Mouse (Mus musculus): ENCODE measurements around the gene Htr1b.

The Htr1b gene

DNA sequence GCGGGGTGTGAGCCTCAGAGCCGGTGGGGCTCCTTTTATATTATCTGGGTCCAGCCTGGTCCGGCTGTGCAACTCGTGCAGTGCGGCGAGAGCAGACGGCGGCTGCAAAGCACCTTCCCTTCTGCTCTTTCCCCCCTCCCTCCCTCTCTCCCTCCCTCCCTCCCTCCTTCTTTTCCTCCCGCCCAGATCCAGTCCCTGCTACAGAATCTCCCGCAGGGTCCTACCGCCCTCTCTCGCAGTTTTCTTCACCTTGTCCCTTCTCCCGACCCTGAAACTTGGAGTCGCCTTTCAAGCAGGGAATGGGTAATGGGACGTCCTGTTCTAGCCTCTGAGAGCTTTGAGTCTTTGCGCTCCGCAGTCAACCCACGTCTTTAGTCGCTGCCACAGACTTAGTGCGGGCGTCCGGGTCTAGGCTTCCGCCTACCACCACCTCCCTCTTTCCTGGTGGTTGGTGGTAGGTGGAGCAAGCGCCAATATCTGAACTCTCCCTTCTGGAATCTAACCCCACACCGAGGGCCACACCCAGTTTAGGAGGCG is at the start of gene Htr1b:
Htr1b (minus strand) TSS at position 392 of the 537 bp plus-strand sequence.
- no peak for DNase-seq (ENCODE audit: extremely low read depth, low read depth)

GRCm38 (mm10) chr9:81676716-81677115 is 43.1 kb upstream of the Htr1b start:
- DNase-seq (ENCODE audit: extremely low read depth, low read depth) = no peak

DNA sequence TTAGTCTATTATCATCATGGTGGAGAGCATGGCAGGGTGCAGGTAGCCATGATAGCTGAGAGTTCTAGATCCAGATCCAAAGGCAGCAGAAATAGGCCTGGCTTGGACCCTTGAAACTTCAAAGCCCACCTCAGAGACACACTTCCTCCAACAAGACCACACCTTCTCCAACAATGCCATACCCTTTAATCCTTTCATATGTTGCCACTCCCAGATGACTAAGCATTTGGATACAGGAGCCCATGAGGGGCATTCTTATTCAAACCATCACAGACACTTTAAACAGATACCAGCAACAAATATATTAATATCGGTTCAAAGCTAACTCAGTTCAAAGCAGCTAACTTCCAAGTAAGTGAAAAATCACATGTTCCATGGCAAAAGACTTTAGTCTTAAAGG is 3.9 kb upstream of the Htr1b start:
- DNase-seq (ENCODE audit: extremely low read depth, low read depth) = no peak

DNA sequence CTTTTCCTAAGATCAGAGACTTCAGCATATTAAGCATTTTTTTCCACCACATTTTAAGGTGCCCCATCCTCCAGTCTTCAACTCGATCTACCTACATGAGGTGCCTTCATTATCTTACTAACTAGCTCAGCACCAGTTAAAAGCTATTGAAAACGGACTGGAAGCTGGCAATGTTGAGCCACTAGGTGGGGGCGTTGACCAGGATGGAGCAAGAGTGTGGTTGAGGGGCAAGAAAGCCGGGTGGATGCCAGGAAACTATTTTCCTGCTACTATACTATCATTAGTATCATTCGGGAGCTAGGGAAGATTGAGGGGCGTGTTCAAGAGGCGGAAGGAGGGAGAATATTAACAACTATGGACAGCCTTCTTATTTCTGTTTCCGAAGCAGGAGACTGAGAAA is 1.5 kb upstream of the Htr1b start:
- DNase-seq (ENCODE audit: extremely low read depth, low read depth) = no peak

- DNase-seq (ENCODE audit: extremely low read depth, low read depth) = no peak
These were observed 535 bp upstream of the Htr1b start for GRCm38 (mm10) chr9:81634163-81634562.

DNA sequence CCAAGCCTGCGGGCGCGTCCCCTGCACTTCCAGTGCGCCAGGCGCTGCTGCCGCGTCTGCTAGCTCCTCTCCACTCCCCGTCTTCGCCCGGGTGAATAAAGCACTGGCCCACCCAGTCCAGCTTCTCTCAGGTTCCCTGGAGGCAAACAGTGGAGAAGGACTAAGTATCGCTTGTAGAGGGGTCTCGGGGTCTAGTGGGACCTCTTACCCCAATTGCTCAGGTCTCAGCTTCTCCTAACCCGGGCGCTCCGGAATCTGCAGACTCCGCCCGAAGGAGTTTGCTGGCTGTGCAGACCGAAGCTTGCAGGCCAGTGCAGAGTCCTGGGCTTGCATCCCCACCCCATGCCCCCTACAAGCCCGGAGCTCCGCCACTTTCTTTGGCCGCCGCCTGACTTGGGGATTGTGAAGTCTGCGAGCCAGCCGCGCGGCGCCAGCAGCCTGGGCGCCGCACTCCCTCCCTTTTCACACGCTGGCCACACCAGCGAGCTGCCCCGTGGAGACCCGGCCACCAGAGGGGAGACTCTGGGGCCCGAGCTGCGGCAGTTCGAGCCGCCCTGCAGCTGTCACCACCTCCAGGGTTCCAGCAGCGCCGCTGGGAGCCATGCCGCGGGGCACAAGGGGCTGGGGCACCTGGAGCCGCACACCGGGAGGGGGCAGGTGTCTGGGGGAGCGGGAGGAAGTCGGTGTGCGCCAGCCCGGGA is 742 bp downstream of the Htr1b start:
- DNase-seq (ENCODE audit: extremely low read depth, low read depth) = no peak

- no peak for DNase-seq (ENCODE audit: extremely low read depth, low read depth)
These were observed 1.4 kb downstream of the Htr1b start for GRCm38 (mm10) chr9:81632191-81632735.

- no peak for DNase-seq (ENCODE audit: extremely low read depth, low read depth)
These were observed 2.0 kb downstream of the Htr1b start for GRCm38 (mm10) chr9:81631581-81632091.

GRCm38 (mm10) chr9:81626899-81627606 is 6.6 kb downstream of the Htr1b start:
- DNase-seq (ENCODE audit: extremely low read depth, low read depth) = no peak

- no peak for DNase-seq (ENCODE audit: extremely low read depth, low read depth)
These were observed 7.7 kb downstream of the Htr1b start for GRCm38 (mm10) chr9:81625898-81626297.

GRCm38 (mm10) chr9:81622873-81623272 is 10.8 kb downstream of the Htr1b start:
- no peak for DNase-seq (ENCODE audit: extremely low read depth, low read depth)

- DNase-seq (ENCODE audit: extremely low read depth, low read depth) = no peak
These were observed 22.6 kb downstream of the Htr1b start for GRCm38 (mm10) chr9:81611022-81611421.
